Mouse (Mus musculus) limb, embryonic 15.5 days (tissue): ENCODE data around the gene Gm28051. TPM values are rescaled to one million over a fixed set of nuclear protein-coding genes. Genes with fewer than 3 reads are reported as not detected.

ENCODE experiments used
- ATAC-seq: fragments of 200-750 bp; cut with Nextera tagmentation; 2 replicates; pipeline ENCODE4 v1.8.0; 2017; ENCODE audit warnings: low read depth, moderate TSS enrichment; ENCODE audit not compliant: insufficient number of reproducible peaks, low FRiP score, low TSS enrichment
- H3K27ac ChIP-seq: fragments of 300-500 bp; sonication (generic); 2 replicates; pipeline ENCODE4 v1.5.1; 2015; ENCODE audit warnings: moderate library complexity, mild to moderate bottlenecking, inconsistent platforms
- H3K27me3 ChIP-seq: fragments of 300-500 bp; sonication (generic); 2 replicates; pipeline ENCODE4 v1.6.1; 2015; ENCODE audit warnings: inconsistent platforms
- H3K36me3 ChIP-seq: fragments of 300-500 bp; sonication (generic); 2 replicates; pipeline ENCODE4 v1.6.1; 2015; ENCODE audit warnings: inconsistent platforms
- H3K4me1 ChIP-seq: fragments of 300-500 bp; sonication (generic); 2 replicates; pipeline ENCODE4 v1.6.1; 2015; ENCODE audit warnings: inconsistent platforms
- H3K4me2 ChIP-seq: fragments of 300-500 bp; sonication (generic); 2 replicates; pipeline ENCODE4 v1.6.1; 2015; ENCODE audit warnings: mild to moderate bottlenecking, inconsistent platforms
- H3K4me3 ChIP-seq: fragments of 300-500 bp; sonication (generic); 2 replicates; pipeline ENCODE4 v1.5.1; 2015; ENCODE audit warnings: mild to moderate bottlenecking, inconsistent platforms
- H3K9ac ChIP-seq: fragments of 300-500 bp; sonication (generic); 2 replicates; pipeline ENCODE4 v1.6.1; 2015; ENCODE audit warnings: inconsistent platforms
- H3K9me3 ChIP-seq: fragments of 300-500 bp; sonication (generic); 2 replicates; pipeline ENCODE4 v1.6.1; 2016; ENCODE audit warnings: inconsistent platforms
- WGBS: fragments of 180-500 bp; shearing (Covaris S2); methylation state at CpG from one replicate; pipeline ENCODE4 v1.1.7; 2015; 5-methylcytosine and 5-hydroxymethylcytosine counted together
- microRNA counts: library from miRNA; unstranded; fragments of <30 nt; microRNA quantifications from one replicate; lab custom pipeline; 2016
- microRNA-seq: library from miRNA; unstranded; fragments of <30 nt; microRNA quantifications from one replicate; pipeline ENCODE4, GENCODE M21; 2016
- polyA plus RNA-seq: library from polyadenylated mRNA; unstranded; fragments of >200 nt; fragmentation: Nextera tagmentation; extraction: Ambion mirVana; gene quantifications from 2 replicates; pipeline ENCODE4 v1.2.1, GENCODE M21; 2015

The Gm28051 gene
- polyA plus RNA-seq, 1 experiment from 2014 or later, result not detected

- Histone ChIP-seq H3K27ac (no peak overlapping the region), H3K4me1 (peaks cover 37% of the 10 kb centered on the region), H3K9ac (no peak overlapping the region), H3K36me3 (no peaks in the 10 kb centered on the region; the same call in 1 of the 2 replicates), H3K4me2 (no peak overlapping the region), H3K4me3 (no peak overlapping the region), H3K9me3 (no peaks in the 10 kb centered on the region), H3K27me3 (no peaks in the 10 kb centered on the region)
- ATAC-seq, result no peak
- 66% methylated on average over 3 of the region's 3 CpGs for WGBS
Measured at GRCm38 (mm10) chr12:102677089-102677488, 80.5 kb downstream of the Gm28051 start.

- Histone ChIP-seq H3K4me1 (peaks cover 35% of the 10 kb centered on the region), H3K27me3 (no peaks in the 10 kb centered on the region), H3K4me3 (no peak overlapping the region), H3K9ac (no peak overlapping the region), H3K4me2 (no peak overlapping the region), H3K36me3 (no peaks in the 10 kb centered on the region; the same call in 1 of the 2 replicates), H3K9me3 (no peaks in the 10 kb centered on the region), H3K27ac (no peak overlapping the region)
- ATAC-seq, result no peak
- 78% methylated on average over 10 of the region's 10 CpGs for WGBS
Measured at GRCm38 (mm10) chr12:102674556-102674955, 83.0 kb downstream of the Gm28051 start.

- Histone ChIP-seq H3K36me3 (no peaks in the 10 kb centered on the region; the same call in 1 of the 2 replicates), H3K27me3 (no peaks in the 10 kb centered on the region), H3K9me3 (no peaks in the 10 kb centered on the region), H3K4me3 (no peak overlapping the region), H3K9ac (no peak overlapping the region), H3K4me1 (peaks cover 32% of the 10 kb centered on the region), H3K27ac (no peak overlapping the region), H3K4me2 (no peak overlapping the region)
- ATAC-seq, result no peak
- WGBS, result 80% methylated on average over 13 of the region's 13 CpGs
Measured at GRCm38 (mm10) chr12:102674123-102674522, 83.4 kb downstream of the Gm28051 start.

GRCm38 (mm10) chr12:102672857-102673839 is 84.4 kb downstream of the Gm28051 start:
- no peak overlapping the region for H3K4me3 ChIP-seq
- WGBS, result 76% methylated on average over 20 of the region's 20 CpGs
- H3K9ac ChIP-seq, result no peak overlapping the region
- H3K36me3 ChIP-seq, result no peaks in the 10 kb centered on the region; the same call in 1 of the 2 replicates
- no peak overlapping the region for H3K4me2 ChIP-seq
- no peak for ATAC-seq
- H3K27ac ChIP-seq, result no peak overlapping the region
- H3K4me1 ChIP-seq, result peaks cover 25% of the 10 kb centered on the region
- no peaks in the 10 kb centered on the region for H3K9me3 ChIP-seq
- no peaks in the 10 kb centered on the region for H3K27me3 ChIP-seq

GRCm38 (mm10) chr12:102672176-102672575 is 85.4 kb downstream of the Gm28051 start:
- peak overlapping the region; percentile 12; the same call in 1 of the 2 replicates for H3K27ac ChIP-seq
- peaks cover 25% of the 10 kb centered on the region for H3K4me1 ChIP-seq
- H3K4me2 ChIP-seq, result no peak overlapping the region
- H3K36me3 ChIP-seq, result no peaks in the 10 kb centered on the region; the same call in 1 of the 2 replicates
- H3K27me3 ChIP-seq, result no peaks in the 10 kb centered on the region
- WGBS, result 63% methylated on average over 8 of the region's 8 CpGs
- no peak overlapping the region for H3K4me3 ChIP-seq
- ATAC-seq, result no peak
- no peak overlapping the region for H3K9ac ChIP-seq
- no peaks in the 10 kb centered on the region for H3K9me3 ChIP-seq

GRCm38 (mm10) chr12:102670848-102671247 is 86.7 kb downstream of the Gm28051 start:
- Histone ChIP-seq H3K4me2 (no peak overlapping the region), H3K4me3 (no peak overlapping the region), H3K27ac (no peak overlapping the region; the same call in 1 of the 2 replicates), H3K9ac (no peak overlapping the region), H3K9me3 (no peaks in the 10 kb centered on the region), H3K4me1 (peaks cover 23% of the 10 kb centered on the region), H3K36me3 (no peaks in the 10 kb centered on the region; the same call in 1 of the 2 replicates), H3K27me3 (no peaks in the 10 kb centered on the region)
- 64% methylated on average over 8 of the region's 8 CpGs for WGBS
- ATAC-seq, result no peak

MicroRNAs encoded within 50 kb of the gene (microRNA counts, 519-probe panel; counts per million panel counts)
- microRNA mmu-miR-1936 (lab: Ali Mortazavi, UCI), result not detected

Small RNA genes within 50 kb of the gene (microRNA-seq; reads per million reads assigned to microRNA genes)
- gene Mir1936, result not detected

Other genes with a start within 250 kb of the Gm28051 start
- 0.42 TPM in 2 replicates for gene Chga, start 202.8 kb downstream of the Gm28051 start, polyA plus RNA-seq
- gene Itpk1, start 52.8 kb downstream of the Gm28051 start, polyA plus RNA-seq, result 10.1 and 10.9 TPM in 2 replicates
- gene Moap1, start 14.1 kb downstream of the Gm28051 start, polyA plus RNA-seq, result 21.7 and 21.8 TPM in 2 replicates
- 9.2 and 9.4 TPM in 2 replicates for gene Tmem251, start 14.0 kb downstream of the Gm28051 start, polyA plus RNA-seq
- 19.7 and 20.6 TPM in 2 replicates for gene Gon7, start within 50 bp of the Gm28051 start, polyA plus RNA-seq
- gene Ubr7, start 202 bp upstream of the Gm28051 start, polyA plus RNA-seq, result 38.3 and 41.5 TPM in 2 replicates
- gene Gm20604, start 907 bp upstream of the Gm28051 start, polyA plus RNA-seq, result 22.4 and 23.6 TPM in 2 replicates
- gene Btbd7, start 120.7 kb upstream of the Gm28051 start, polyA plus RNA-seq, result 14.5 and 18.7 TPM in 2 replicates
- gene Cox8c, start 141.6 kb upstream of the Gm28051 start, polyA plus RNA-seq, result not detected in 2 replicates
- gene Unc79, start 191.1 kb upstream of the Gm28051 start, polyA plus RNA-seq, result 0.30 and 0.31 TPM in 2 replicates